Mouse (Mus musculus): ENCODE results near the gene Ttc21b. TPM values are rescaled to one million over a fixed set of nuclear protein-coding genes. Genes with fewer than 3 reads are reported as not detected.
"Not testable (repeated sequence)": the region's sequence is repeated elsewhere in the genome, so short reads cannot be mapped to it uniquely, and the experiment has no call there.

Gene Ttc21b
- 6.0 and 9.0 TPM in 2 replicates for total RNA-seq (2017)

DNA sequence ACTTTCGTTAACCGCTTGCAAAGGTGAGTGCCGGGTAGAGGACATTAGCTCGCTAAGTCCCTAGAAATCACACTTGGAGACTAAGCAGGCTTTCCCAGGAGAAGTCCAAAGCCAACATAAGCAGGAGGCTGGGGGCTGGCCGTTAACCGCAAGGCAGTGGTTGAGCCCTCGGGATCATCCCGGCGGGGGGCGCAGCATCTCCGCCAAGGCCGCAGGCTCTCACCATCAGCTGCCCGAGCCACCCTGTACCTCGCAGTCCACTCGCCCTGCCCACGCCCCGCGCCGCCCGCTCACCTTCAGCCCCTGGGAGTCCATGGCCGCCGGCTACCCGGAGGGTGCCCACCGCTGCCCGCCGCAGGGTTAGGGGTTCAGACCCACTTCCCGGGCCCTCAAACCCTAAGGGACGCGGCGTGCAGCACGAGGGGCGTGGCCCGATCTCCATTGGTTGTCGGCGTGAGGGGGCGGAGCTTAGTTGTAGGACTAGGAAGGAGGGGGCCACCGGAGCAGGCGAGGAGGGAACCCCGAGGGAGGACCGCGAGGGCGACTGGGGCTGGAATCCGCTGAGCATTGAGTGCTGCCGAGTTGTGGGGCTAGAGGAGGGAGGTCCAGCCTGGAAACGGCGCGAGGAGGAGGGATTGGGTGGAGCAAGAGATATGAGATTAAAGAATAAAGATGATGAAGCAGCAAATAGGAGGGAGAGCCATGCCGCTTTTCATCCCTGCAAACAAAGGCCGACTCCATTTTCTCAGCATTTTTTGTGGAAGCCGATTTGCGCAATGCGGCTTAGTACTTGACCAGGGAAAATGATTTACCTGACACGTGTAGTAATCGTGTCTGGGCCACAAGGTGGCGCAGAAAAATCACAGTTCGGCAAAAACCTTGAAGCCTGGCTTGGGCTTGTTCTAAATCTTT lies at the start of gene Ttc21b:
Gene Ttc21b, minus strand, starts transcription at position 398 of the 912 bp plus-strand sequence.
- peak; percentile 99 for ATAC-seq (replicated peaks; ENCODE audit: low read depth, poor library complexity, severe bottlenecking)

GRCm38 (mm10) chr2:66272551-66272950 lies 16.1 kb upstream of the Ttc21b start:
- no peak for ATAC-seq (replicated peaks; ENCODE audit: low read depth, poor library complexity, severe bottlenecking)

- ATAC-seq (replicated peaks; ENCODE audit: low read depth, poor library complexity, severe bottlenecking) = no peak
Measured at GRCm38 (mm10) chr2:66244013-66244412, 12.4 kb downstream of the Ttc21b start.

GRCm38 (mm10) chr2:66240334-66240733 lies 16.1 kb downstream of the Ttc21b start:
- no peak for ATAC-seq (replicated peaks; ENCODE audit: low read depth, poor library complexity, severe bottlenecking)

GRCm38 (mm10) chr2:66238886-66239285 lies 17.5 kb downstream of the Ttc21b start:
- ATAC-seq (replicated peaks; ENCODE audit: low read depth, poor library complexity, severe bottlenecking) = no peak

GRCm38 (mm10) chr2:66220954-66221353 lies 35.5 kb downstream of the Ttc21b start:
- no peak for ATAC-seq (replicated peaks; ENCODE audit: low read depth, poor library complexity, severe bottlenecking)

- peak; percentile 54 for ATAC-seq (replicated peaks; ENCODE audit: low read depth, poor library complexity, severe bottlenecking)
Measured at GRCm38 (mm10) chr2:66209875-66210274, 46.5 kb downstream of the Ttc21b start.

DNA sequence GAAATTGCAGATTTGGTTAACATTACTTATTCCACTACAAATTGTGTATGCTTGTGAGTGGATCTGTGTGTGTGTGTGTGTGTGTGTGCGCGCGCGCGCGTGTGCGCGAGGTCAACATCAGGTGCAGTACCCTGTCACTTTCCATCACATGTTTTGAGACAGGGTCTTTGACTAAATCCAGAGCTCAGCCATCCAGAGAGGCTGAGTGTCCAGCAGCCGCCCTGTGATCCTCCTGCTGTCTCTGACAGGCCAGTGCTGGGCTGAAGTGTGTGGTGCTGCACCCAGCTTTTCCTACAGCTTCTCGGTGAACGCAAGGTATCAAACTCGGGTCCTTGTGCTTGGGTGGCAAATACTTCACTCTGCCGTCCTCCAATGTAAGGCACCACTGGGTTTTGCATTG lies 47.1 kb downstream of the Ttc21b start:
- ATAC-seq (replicated peaks; ENCODE audit: low read depth, poor library complexity, severe bottlenecking) = no peak

GRCm38 (mm10) chr2:66206796-66207195 lies 49.6 kb downstream of the Ttc21b start:
- peak; percentile 87 for ATAC-seq (replicated peaks; ENCODE audit: low read depth, poor library complexity, severe bottlenecking)

DNA sequence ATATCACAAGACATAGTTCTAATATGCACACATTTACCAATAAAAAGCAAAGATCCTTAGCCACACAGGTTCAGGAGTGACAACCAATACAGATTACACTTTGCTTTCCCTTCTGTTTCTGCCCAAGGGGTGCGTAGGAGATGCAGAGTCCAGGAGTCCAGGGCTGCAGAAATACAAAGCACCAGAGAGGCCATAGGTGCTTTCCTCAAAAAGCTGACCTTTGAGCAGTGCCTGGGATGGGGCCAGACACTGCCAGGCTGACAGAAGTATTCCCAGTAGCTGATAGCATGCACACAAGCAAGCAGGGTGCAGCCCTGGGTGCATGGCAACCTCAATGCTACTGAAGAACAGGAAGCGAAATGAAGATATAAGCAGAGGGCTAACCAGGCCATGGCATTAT lies 52.2 kb downstream of the Ttc21b start:
- no peak for ATAC-seq (replicated peaks; ENCODE audit: low read depth, poor library complexity, severe bottlenecking)

GRCm38 (mm10) chr2:66200195-66200594 lies 56.2 kb downstream of the Ttc21b start:
- ATAC-seq (replicated peaks; ENCODE audit: low read depth, poor library complexity, severe bottlenecking) = peak; percentile 73

GRCm38 (mm10) chr2:66191691-66192100 lies 64.7 kb downstream of the Ttc21b start:
- peak; percentile 69 for ATAC-seq (replicated peaks; ENCODE audit: low read depth, poor library complexity, severe bottlenecking)

DNA sequence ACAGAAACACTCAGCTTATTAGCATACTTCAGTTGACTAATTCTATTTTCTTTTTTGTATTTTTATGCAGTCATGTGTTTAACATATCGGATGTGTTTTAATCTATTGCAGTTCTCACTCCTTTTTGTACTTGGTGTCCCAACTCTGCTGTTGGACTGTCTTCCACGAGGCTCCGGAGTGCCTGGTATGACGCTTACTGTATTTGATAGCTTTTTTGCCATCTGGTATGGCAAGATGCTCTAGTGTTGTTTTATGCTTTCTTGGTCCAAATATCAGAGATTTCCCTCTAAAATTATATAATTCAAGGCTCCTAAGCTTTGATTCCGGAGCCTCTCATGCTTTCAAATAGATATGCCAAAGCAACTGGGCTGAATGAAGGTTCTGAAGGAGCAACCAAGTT lies 66.3 kb downstream of the Ttc21b start:
- no peak for ATAC-seq (replicated peaks; ENCODE audit: low read depth, poor library complexity, severe bottlenecking)

GRCm38 (mm10) chr2:66189197-66189596 lies 67.2 kb downstream of the Ttc21b start:
- ATAC-seq (replicated peaks; ENCODE audit: low read depth, poor library complexity, severe bottlenecking) = not testable (repeated sequence)

DNA sequence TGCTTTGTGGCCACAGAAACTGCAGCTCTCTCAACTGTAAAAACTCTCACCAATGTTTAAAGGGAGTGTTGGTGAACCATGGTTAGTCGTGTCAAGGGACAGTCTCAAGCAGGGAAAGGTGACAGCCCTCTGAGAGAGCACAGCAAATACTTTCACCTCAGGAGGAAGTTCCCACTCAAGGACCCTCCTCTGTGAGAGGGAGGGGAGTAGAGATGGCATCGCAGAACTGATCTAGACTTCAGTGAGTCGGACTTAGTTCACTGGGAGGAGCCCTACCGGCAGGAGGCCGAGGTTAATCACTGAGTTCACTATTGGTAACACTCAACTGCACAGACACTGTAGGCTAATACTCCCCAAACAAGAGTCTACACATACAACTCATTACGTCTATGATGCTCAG lies 68.9 kb downstream of the Ttc21b start:
- ATAC-seq (replicated peaks; ENCODE audit: low read depth, poor library complexity, severe bottlenecking) = no peak

DNA sequence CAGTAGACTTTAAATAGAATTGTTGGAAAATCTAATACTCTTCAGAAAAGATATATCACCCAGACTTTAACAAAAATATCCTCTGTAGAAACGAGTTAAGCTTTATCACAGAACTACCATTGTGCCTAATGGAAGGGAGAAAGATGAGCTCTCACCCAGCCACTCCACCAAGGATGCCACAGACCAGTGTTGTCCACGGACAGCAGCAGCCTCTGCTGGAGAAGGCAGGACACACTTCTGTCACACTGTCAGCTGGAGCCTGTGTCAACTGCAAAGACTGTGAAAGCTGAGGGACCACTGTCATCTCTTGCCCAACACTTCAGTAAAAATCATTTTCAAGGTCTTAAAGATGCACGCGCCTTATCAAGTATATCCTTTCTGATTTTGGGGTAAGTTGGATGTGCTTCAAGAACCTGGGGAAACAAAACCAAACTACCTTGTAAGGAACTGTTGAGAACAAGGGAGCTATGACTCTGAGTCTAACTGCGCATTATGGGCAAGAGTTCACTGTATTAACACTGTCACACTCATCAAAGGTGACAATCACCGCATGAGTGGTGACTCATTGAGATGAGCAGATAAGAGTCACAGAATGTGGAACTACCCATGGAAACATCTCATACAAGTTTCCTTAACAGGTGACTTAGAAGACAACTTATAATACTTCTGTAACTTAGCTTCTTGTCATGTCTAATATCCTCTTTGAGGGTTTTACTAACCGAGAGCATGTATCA lies 71.8 kb downstream of the Ttc21b start:
- ATAC-seq (replicated peaks; ENCODE audit: low read depth, poor library complexity, severe bottlenecking) = no peak

- no peak for ATAC-seq (replicated peaks; ENCODE audit: low read depth, poor library complexity, severe bottlenecking)
Measured at GRCm38 (mm10) chr2:66180293-66180692, 76.1 kb downstream of the Ttc21b start.

GRCm38 (mm10) chr2:66179782-66180181 lies 76.6 kb downstream of the Ttc21b start:
- ATAC-seq (replicated peaks; ENCODE audit: low read depth, poor library complexity, severe bottlenecking) = peak; percentile 83

GRCm38 (mm10) chr2:66178848-66179215 lies 77.6 kb downstream of the Ttc21b start:
- ATAC-seq (replicated peaks; ENCODE audit: low read depth, poor library complexity, severe bottlenecking) = no peak

GRCm38 (mm10) chr2:66177886-66178847 lies 78.2 kb downstream of the Ttc21b start:
- no peak for ATAC-seq (replicated peaks; ENCODE audit: low read depth, poor library complexity, severe bottlenecking)
